Mouse (Mus musculus) olfactory bulb, adult 2 months (tissue): ENCODE results near the gene Sirt6. TPM values are rescaled to one million over a fixed set of nuclear protein-coding genes. Genes with fewer than 3 reads are reported as not detected.

Source experiments
- H3K27ac ChIP-seq: fragments of 200-500 bp; 2 replicates; pipeline ENCODE4 v1.5.1; 2012; ENCODE audit warnings: low read depth, low read length; ENCODE audit not compliant: insufficient read depth
- H3K4me1 ChIP-seq: fragments of 200-500 bp; 2 replicates; pipeline ENCODE4 v1.6.1; 2012; ENCODE audit warnings: low read length; ENCODE audit not compliant: control insufficient read depth, insufficient read depth
- H3K4me3 ChIP-seq: fragments of 200-500 bp; 2 replicates; pipeline ENCODE4 v1.5.1; 2012; ENCODE audit warnings: mild to moderate bottlenecking, low read depth, low read length, moderate library complexity; ENCODE audit not compliant: insufficient read depth
- CTCF ChIP-seq: fragments of 200-500 bp; IDR thresholded peaks from 2 replicates; pipeline ENCODE4 v1.5.1; 2012; ENCODE audit warnings: low read depth, mild to moderate bottlenecking, low read length, moderate library complexity; ENCODE audit not compliant: insufficient read depth
- POLR2A ChIP-seq: fragments of 200-500 bp; IDR thresholded peaks from 2 replicates; pipeline ENCODE4 v1.6.1; 2012; ENCODE audit warnings: mild to moderate bottlenecking, low read depth, low read length, moderate library complexity; ENCODE audit not compliant: insufficient read depth
- WGBS: fragments of 180-500 bp; shearing (Covaris S2); methylation state at CpG from one replicate; pipeline ENCODE4 v1.1.7; 2018; 5-methylcytosine and 5-hydroxymethylcytosine counted together
- polyA plus RNA-seq: library from polyadenylated mRNA; stranded (reverse); fragments of >200 nt; gene quantifications from 2 replicates; pipeline ENCODE4 v1.2.4, GENCODE M21; 2012; ENCODE audit warnings: low replicate concordance; ENCODE audit not compliant: missing spikeins, insufficient read depth, insufficient read length

The Sirt6 gene
- polyA plus RNA-seq, 1 experiment = not detected

GRCm38 (mm10) chr10:81599630-81600029 lies 28.0 kb downstream of the Sirt6 start:
- WGBS = 90% methylated on average over 5 of the region's 5 CpGs
- no peak for TF ChIP-seq POLR2A
- no peak for TF ChIP-seq CTCF
- H3K4me3 ChIP-seq = no peak overlapping the region
- no peak overlapping the region for H3K27ac ChIP-seq
- peaks cover 37% of the 10 kb centered on the region for H3K4me1 ChIP-seq

- H3K4me1 ChIP-seq = peaks cover 39% of the 10 kb centered on the region
- 69% methylated on average over 6 of the region's 6 CpGs for WGBS
- TF ChIP-seq CTCF (no peak), POLR2A (no peak)
- H3K4me3 ChIP-seq = no peak overlapping the region
- H3K27ac ChIP-seq = no peak overlapping the region
These were observed 28.7 kb downstream of the Sirt6 start for GRCm38 (mm10) chr10:81598871-81599270.

GRCm38 (mm10) chr10:81598342-81598741 lies 29.3 kb downstream of the Sirt6 start:
- H3K4me1 ChIP-seq = peaks cover 39% of the 10 kb centered on the region
- 62% methylated on average over 3 of the region's 3 CpGs for whole genome bisulfite sequencing
- no peak overlapping the region for H3K4me3 ChIP-seq
- TF ChIP-seq CTCF (no peak), POLR2A (no peak)
- H3K27ac ChIP-seq = no peak overlapping the region

GRCm38 (mm10) chr10:81597137-81597950 lies 30.3 kb downstream of the Sirt6 start:
- H3K4me3 ChIP-seq = no peak overlapping the region
- no peak overlapping the region for H3K27ac ChIP-seq
- peaks cover 39% of the 10 kb centered on the region for H3K4me1 ChIP-seq
- WGBS = 11% methylated on average over 11 of the region's 12 CpGs
- TF ChIP-seq CTCF (no peak), POLR2A (no peak)

GRCm38 (mm10) chr10:81596611-81597010 lies 31.0 kb downstream of the Sirt6 start:
- peaks cover 39% of the 10 kb centered on the region for H3K4me1 ChIP-seq
- no peak overlapping the region for H3K4me3 ChIP-seq
- TF ChIP-seq POLR2A (no peak), CTCF (no peak)
- no peak overlapping the region for H3K27ac ChIP-seq
- WGBS = 7% methylated on average over 10 of the region's 10 CpGs

GRCm38 (mm10) chr10:81595599-81595998 lies 32.0 kb downstream of the Sirt6 start:
- no peak overlapping the region for H3K27ac ChIP-seq
- H3K4me1 ChIP-seq = peaks cover 32% of the 10 kb centered on the region
- no peak overlapping the region for H3K4me3 ChIP-seq
- no peak for TF ChIP-seq CTCF
- no peak for TF ChIP-seq POLR2A
- 43% methylated on average over 5 of the region's 5 CpGs for WGBS

GRCm38 (mm10) chr10:81593935-81594334 lies 33.7 kb downstream of the Sirt6 start:
- H3K4me3 ChIP-seq = no peak overlapping the region
- no peak for TF ChIP-seq POLR2A
- no peak for TF ChIP-seq CTCF
- H3K4me1 ChIP-seq = peaks cover 30% of the 10 kb centered on the region
- no peak overlapping the region for H3K27ac ChIP-seq
- WGBS = 82% methylated on average over 18 of the region's 18 CpGs

- no peak overlapping the region for H3K4me3 ChIP-seq
- TF ChIP-seq CTCF (no peak), POLR2A (no peak)
- WGBS = 79% methylated on average over 4 of the region's 4 CpGs
- peaks cover 30% of the 10 kb centered on the region for H3K4me1 ChIP-seq
- no peak overlapping the region for H3K27ac ChIP-seq
These were observed 34.4 kb downstream of the Sirt6 start for GRCm38 (mm10) chr10:81593223-81593622.

GRCm38 (mm10) chr10:81592631-81593030 lies 35.0 kb downstream of the Sirt6 start:
- H3K4me3 ChIP-seq = no peak overlapping the region
- 76% methylated on average over 7 of the region's 7 CpGs for WGBS
- no peak overlapping the region for H3K27ac ChIP-seq
- peaks cover 27% of the 10 kb centered on the region for H3K4me1 ChIP-seq
- TF ChIP-seq POLR2A = no peak
- TF ChIP-seq CTCF = no peak
